Mouse (Mus musculus) spleen, adult 2 months (tissue): ENCODE measurements around the gene Dync1i1.

ENCODE experiments used
- CTCF ChIP-seq: fragments of 200-500 bp; IDR thresholded peaks from 2 replicates; pipeline ENCODE4 v1.5.1; 2011; ENCODE audit warnings: mild to moderate bottlenecking, inconsistent platforms; ENCODE audit not compliant: insufficient read depth, insufficient read length, insufficient replicate concordance; ENCODE audit errors: extremely low read depth
- POLR2A ChIP-seq: fragments of 200-500 bp; IDR thresholded peaks from 2 replicates; pipeline ENCODE4 v1.6.1; 2011; ENCODE audit warnings: low read depth, low read length, inconsistent platforms

- TF ChIP-seq CTCF (no peak), POLR2A (no peak)
These were observed 26.7 kb downstream of the Dync1i1 start for GRCm38 (mm10) chr6:5752128-5752527.
